Mouse (Mus musculus) adrenal gland, adult 2 months (tissue): ENCODE results near the gene Phf21b. TPM values are rescaled to one million over a fixed set of nuclear protein-coding genes. Genes with fewer than 3 reads are reported as not detected.

ENCODE experiments used
- DNase-seq: peaks from one replicate; pipeline ENCODE4 v3.0.0; 2021
- polyA plus RNA-seq: library from polyadenylated mRNA; depleted of rRNA; stranded (reverse); fragments of >200 nt; gene quantifications from 2 replicates; pipeline ENCODE4 v1.2.3, GENCODE M21; 2012
- total RNA-seq, 2 experiments: library from RNA; stranded (reverse); gene quantifications; 2 replicates each; pipeline ENCODE4 v1.2.3; 2021

Gene Phf21b
- total and polyA plus RNA-seq, 3 experiments: 1.7 to 5.5 (median 1.8) TPM

- DNase-seq: no peak
Measured at GRCm38 (mm10) chr15:84846216-84846615, 9.6 kb downstream of the Phf21b start.

GRCm38 (mm10) chr15:84844831-84845230, 11.0 kb downstream of the Phf21b start:
- no peak for DNase-seq

GRCm38 (mm10) chr15:84843034-84843433, 12.8 kb downstream of the Phf21b start:
- no peak for DNase-seq

GRCm38 (mm10) chr15:84841925-84842821, 13.7 kb downstream of the Phf21b start:
- no peak for DNase-seq

DNA sequence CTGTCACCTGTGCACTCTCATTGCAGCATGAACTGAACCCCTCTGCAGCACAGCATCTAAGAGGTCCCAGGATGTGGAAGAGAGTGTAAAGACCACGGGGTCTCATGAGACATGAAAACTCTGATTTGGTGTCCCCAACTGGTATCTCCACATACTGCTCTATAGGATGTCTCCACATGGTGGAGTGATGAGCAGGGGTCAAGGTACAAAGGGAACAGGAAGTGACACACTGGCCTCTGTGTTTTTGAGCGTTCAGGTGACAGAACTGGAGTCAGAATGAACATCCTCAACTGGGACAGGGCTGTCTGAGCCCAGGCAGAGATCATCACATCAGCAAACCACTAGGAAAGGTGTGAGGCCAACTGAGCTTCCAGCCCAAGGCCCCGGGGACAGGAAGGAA, 15.3 kb downstream of the Phf21b start:
- DNase-seq: no peak

DNA sequence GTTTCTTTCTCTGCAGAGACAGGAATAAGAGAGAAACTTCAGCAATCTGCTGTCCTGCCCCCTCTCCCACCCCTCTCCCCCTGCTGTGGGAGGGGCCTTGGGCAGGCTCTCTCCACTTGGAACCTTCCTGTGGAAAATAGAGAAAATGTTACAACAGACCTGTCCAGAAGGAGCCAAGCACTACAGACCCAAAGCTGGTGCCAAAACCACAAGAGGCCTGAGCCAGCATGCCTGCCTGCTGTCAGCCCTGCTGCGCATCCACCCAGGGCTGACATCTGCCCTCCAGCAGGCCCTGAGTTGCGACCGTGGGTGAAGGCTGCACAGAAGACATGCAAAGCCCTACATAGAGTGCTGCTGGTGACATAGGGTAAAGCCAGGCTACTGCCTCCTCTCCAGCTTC, 16.3 kb downstream of the Phf21b start:
- peak; percentile 51 for DNase-seq

DNA sequence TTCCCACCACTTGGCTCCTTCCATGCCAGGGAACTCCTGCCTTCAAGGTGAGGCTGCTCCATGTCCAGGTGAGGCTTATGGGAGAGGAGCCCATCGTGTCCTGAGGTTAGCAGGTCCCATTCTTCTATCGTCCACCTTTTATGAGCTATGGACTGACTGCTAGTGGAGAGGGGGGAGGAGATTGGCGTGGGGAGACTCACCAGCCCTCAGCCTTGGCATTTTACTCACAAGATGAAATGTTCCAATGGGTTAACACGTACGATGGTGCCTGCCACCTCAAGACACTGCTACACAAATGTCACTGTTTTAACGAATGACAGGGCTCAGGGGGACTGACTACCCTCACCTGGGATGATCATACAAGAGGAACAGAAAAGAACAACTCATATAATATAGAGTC, 18.0 kb downstream of the Phf21b start:
- peak; percentile 57 for DNase-seq

DNA sequence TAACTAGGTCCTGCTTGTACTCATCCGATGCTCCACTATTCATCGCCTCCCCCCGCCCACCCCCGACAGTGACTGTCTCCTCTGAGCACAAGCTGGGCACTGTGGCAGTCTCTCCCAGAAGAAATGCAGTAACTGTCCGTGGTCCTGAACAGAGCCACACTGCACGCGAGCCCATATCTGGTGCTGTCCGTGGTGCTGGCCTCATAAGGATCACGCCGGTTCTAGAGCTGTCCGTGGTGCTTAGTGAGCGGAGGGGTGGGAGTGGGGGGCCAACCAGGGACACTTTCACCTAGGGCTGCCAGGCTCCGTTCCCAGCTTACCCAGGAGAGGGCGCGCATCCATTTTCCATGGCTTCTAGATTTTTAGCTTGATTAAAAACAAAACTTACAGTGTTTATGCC, 26.4 kb downstream of the Phf21b start:
- peak; percentile 85 for DNase-seq

GRCm38 (mm10) chr15:84828603-84829002, 27.2 kb downstream of the Phf21b start:
- no peak for DNase-seq

GRCm38 (mm10) chr15:84823086-84823485, 32.8 kb downstream of the Phf21b start:
- DNase-seq: no peak

- no peak for DNase-seq
Measured at GRCm38 (mm10) chr15:84820811-84821210, 35.0 kb downstream of the Phf21b start.

DNA sequence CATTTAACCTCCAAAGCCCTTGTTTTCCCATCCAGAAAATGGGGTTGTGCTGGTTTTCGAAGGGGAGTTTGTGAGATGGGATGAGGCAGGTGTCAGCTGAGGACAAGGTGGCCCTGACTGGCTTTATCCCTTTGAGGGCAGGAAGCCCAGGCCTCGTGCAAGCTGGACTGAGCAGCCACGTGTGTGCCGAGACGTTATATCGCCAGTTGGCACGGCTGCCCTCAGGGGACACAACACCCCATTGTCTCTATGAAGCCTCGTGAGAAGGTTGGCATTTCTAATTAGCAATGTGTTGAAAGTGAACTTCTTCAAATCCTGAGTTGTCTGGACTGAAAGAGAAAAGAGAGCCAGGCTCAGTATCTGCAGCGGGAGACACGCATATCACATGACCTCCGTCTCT, 37.6 kb downstream of the Phf21b start:
- no peak for DNase-seq

DNA sequence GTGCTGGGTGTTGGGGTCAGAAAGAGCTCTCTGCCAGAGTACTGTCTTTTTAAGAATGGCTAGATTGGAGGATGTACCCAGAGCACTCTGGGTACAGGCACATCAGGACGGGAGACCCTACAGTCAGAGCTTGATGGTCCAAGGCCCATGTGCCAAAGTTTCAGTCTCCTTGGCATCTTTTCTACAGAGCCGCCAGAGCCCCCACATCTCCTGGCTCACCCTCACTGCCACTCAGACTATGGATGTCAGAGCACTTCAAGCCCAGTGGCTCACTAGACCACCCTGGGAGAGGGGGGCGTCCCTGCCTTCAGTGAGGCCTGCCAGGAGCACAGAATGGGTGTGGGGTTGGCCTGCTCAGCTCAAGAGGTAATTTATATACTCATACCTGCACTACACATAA, 38.3 kb downstream of the Phf21b start:
- no peak for DNase-seq

GRCm38 (mm10) chr15:84815171-84815570, 40.7 kb downstream of the Phf21b start:
- DNase-seq: no peak

DNA sequence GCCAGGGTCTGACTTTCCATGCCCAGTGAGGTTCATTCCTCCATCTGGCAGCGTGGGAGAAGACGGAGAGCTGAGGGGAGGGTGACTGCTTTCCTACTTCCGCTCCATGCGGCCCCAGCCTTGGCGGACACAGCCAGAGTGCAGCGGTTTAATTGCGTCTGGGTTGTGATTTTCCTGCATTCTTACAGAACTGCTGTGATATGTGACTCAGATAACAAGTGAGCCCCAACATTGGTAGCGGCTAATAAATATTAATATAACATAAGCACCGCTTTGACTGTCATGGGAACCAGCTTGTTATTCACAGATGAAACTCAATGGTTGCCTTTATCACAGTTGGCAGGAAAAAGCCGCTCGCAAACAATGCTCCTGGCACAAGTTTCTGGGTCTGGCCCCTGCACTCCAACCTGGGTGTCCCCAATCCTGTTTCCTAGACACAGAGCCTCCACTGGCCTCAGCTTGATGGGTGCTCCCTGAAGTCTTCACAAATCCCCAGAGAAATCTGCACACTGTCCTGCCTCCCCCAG, 43.0 kb downstream of the Phf21b start:
- no peak for DNase-seq

DNA sequence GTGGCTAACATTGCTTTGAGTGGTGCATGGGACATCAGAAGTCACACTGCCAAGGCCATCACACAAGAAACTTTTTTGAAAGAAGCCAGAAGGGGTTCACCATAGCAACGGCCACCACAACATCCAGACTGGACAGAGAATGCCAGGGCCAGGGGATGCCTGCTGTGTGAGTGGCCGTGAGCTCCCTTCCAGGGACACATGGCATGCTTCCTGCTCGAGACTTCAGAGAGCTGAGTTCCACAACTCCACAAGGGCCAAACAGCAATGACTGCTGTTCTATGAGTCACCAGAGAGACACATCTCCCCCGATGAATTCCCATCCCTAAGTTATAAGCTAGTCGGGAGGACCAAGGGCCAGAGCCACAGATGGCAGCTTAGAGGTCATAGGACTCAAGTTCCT, 44.7 kb downstream of the Phf21b start:
- DNase-seq: peak; percentile 54

DNA sequence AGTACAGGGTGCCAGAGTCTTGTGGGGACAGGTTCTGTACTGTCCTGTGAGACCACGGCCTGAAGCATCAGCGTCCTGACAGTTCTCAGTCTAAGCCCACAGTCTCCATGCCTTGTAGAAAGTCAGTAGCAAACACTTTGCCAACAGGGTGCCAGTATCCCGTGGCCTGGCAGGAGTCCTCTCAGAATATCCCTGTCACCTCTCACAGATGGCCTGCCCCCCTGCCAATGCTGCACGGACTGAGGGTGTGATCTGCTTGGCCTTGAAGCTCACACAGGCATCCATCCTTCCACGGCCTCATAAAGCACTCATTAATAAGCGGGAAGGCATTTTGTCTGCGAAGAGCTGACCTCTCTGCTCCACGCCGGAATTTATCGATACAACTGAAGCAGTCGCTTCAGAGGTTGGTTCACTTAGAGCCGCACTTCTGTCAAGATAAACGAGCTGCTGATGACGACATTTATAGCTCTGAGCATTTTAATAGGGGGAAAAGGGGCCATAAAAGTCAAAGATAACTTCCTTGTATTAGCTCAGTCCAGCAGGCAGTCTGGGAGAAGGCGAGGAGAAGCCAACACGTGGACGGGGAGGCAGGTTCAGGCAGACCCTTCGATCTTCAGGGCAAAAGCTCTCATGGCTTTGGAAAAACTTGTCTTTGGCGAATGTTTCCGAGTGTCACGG, 46.4 kb downstream of the Phf21b start:
- DNase-seq: no peak

- DNase-seq: peak; percentile 70
Measured at GRCm38 (mm10) chr15:84803685-84804084, 52.2 kb downstream of the Phf21b start.

GRCm38 (mm10) chr15:84800132-84800531, 55.7 kb downstream of the Phf21b start:
- no peak for DNase-seq

GRCm38 (mm10) chr15:84793649-84794048, 62.2 kb downstream of the Phf21b start:
- DNase-seq: no peak

DNA sequence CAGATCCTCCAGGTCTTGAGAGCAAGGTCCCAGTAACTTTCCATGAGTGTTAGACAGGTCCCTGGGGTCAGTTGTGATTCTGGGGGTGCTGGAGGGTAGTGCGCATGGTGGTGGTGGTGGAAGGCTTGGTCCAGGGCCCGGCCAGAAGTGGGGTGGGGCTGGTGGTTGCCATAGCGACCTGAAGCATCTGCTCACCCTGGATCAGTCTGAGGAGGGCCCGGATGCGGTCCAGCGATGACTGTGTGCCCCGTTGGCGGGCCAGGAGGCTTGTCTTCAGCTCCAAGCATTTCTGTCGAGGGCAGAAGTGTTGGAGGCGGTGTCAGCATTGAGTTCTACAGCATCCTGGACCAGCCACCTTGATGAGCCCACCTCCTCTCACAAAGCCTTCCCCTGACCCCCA, 68.7 kb downstream of the Phf21b start:
- DNase-seq: no peak

GRCm38 (mm10) chr15:84784812-84785211, 71.0 kb downstream of the Phf21b start:
- no peak for DNase-seq

DNA sequence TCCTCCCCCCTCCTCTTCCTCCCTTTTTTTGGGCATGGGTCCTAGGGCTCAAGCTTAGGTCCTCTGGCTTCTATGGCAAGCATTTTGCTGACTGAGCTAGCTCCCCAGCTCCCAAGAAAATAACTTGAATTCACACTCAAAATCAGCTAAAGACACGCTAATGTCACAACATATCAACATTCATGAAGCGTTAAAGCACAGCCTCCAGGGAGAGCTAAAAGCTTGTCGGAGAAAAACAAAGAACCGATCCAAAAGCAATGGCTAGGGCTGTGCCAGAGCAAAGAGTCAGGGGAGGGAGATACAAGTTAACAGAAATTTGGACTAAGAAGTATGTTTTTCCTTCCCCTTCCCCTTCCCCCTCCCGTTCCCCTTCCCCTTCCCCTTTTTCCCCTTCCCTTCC, 77.3 kb downstream of the Phf21b start:
- no peak for DNase-seq
